Mouse (Mus musculus) E14TG2a.4 (cell line): ENCODE measurements around the gene Zfp276.

ENCODE experiments used
- CTCF ChIP-seq: conservative IDR thresholded peaks from 2 replicates; pipeline ENCODE4 v1.5.1; 2014; ENCODE audit warnings: low read length
- POU5F1 ChIP-seq: IDR thresholded peaks from 2 replicates; pipeline ENCODE4 v1.6.1; 2014; ENCODE audit warnings: low read length, borderline replicate concordance

DNA sequence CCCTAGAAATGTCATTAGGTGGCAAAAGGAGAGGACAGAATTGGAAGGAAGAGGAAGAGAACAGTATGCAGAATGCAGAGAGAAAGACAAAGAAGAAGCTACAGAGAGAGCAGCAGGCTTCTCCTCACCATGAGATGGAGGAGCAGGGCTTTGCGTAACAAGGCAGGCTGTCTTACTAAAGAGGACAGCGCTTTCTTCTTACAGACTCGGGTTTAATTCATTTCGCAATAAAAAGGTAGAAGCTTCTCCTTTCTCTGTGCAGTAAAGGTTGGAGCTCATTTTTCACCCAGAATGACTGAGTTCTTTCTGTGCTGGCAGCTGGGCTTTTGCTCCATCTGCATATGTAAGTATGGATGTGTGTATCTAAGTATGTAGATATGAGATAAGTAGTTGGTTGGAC is 25.8 kb downstream of the Zfp276 start:
- TF ChIP-seq CTCF (no peak), POU5F1 (no peak)
